Mouse (Mus musculus) MEL-GATA-1-ER (cell line): ENCODE measurements at regions not wholly inside any gene's neighbourhood (a gene's known extent, or its start where the extent isn't known, plus 50 kb on each side); places are given as distances from the start of the nearest gene placed in this dataset.
A peak's percentile ranks its signal among the peaks of the same experiment; 100 is the strongest.

Experiments
- DNase-seq: peaks from one replicate; pipeline ENCODE4 v3.0.0-alpha.2; 2012; ENCODE audit warnings: low read depth; ENCODE audit errors: extremely low read depth

DNA sequence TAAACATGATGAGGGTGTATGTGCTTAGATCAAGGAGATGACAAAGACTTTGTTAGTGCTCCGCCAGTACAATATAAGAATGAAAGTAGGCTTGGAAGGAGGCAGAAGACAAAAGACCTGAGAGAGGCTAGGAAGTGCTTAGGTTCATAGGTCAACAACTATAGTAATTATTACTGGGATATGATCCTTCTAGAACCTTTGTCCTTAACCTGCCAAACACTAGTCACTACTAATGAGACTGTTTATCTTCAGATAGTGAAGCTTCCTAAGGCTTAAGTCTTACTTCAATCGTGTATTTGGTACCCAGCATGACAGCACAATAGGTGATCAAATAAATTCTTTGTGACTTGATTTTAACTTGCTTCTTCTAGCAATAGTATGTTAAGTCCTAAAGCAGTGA lies 1344.5 kb downstream of the Gsdmc2 start:
- no peak for DNase-seq

DNA sequence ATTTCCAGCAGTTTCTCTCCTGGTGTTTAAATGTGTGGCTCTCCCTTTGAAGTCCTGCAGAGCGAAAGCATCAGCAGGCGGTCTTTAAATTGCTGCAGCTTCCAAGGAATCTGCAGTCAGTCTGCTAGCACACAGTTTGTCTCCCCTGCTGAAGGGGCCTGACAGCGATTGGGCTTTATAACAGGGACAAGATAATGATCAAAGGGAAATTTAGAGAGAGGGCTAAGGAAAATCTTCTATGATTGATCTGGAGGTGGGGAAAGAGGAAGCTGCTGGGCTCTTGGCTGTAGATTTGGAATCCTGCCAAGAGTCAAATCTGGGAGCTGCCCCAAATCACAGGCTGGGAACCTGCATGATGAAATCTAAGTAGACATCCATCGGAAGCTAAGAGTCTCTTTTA lies 1348.8 kb downstream of the Gsdmc2 start:
- peak; percentile 6 for DNase-seq

DNA sequence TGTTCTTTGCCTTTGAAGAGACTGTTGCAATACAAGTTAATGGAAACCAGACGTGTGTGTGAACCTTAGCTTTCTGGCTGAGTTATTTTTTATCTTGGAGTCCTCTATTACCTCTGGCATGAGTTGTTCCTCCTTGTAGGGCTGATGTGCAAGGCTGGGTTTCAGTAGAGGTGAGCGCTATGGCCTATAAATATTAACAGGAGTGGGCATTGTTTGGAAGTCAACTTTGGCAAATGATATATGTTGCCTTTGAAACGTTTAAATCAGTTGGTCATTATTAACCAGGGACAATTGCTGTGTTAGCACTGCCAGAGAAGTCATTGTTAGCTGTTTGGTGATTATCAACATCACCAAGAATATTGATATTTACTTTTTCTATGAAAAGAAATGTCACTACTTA lies 1352.6 kb downstream of the Gsdmc2 start:
- DNase-seq: no peak

DNA sequence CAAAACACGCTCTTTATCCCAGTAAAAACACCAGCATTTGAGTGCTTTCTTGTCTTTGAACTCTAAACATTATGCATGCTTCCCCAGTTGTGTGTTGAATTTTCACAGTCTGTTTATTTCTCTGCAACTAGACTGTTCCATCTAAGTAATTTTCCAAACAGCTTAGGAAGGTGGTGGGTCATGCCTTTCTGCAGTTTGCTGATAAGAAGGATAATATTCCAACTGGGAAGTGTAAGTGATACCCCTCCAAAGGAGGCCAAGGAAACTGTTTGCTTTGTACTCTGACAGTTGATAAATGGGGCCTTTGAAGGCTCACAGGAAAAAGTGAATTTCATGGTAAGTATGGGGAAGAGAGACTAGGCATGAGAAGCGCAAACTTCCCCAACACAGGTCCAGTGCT lies 1354.4 kb downstream of the Gsdmc2 start:
- DNase-seq: no peak

DNA sequence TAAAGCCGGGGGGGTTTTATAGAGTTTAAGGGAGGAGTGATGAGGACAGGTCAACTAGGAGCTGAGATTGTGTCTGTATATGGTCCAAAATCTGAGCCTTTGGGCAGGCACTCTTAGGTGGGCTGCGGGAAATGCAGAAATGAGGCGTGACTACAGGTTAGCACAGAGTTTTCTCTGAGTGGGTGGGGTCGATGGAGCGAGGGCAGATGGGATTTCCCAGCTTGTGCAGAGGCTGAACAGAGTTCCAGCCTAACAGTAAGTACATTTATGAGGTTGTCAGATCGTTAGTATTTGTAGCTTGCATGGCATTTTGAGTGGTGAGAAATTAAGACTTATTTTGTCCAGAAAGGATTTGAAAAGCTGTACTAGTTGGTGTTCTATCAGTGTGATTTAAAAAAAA lies 1358.4 kb downstream of the Gsdmc2 start:
- no peak for DNase-seq

DNA sequence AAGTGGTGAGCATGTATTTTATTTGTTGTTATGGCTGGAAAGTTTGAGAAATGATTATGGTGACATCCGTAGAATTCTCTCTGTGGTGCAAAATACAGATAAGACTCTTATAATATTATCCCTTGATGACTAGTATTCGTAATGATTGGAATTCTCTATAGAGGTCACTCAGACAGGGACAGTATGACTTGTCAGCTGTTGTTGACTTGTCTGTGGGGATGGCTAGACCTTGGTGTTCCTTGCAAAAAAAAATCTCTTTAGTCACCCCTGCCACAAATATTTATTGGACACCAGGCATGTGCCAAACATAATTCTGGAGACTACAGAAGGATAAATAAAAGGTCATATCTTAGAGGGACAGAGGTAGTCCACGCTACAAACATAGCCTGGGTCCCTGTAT lies 1360.6 kb downstream of the Gsdmc2 start:
- DNase-seq: no peak

DNA sequence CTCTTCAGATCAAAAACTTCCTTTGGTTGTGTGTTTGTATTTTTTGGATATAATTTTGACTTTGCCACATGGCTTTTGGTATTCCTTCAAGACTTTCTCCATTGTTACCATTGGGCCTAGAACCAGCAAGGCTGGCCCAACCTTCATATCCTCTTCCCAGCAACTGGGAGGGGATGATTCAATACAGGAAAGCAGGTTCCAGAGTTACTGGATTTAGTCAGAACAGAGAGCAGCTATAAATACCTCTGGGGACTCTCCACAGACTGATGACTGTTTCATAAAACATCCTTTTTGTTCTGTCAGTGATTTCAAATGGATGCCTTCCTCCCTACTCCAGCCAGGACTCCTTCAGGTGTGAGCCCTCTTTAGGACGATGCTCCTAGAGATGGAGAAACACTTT lies 1361.4 kb downstream of the Gsdmc2 start:
- DNase-seq: no peak

DNA sequence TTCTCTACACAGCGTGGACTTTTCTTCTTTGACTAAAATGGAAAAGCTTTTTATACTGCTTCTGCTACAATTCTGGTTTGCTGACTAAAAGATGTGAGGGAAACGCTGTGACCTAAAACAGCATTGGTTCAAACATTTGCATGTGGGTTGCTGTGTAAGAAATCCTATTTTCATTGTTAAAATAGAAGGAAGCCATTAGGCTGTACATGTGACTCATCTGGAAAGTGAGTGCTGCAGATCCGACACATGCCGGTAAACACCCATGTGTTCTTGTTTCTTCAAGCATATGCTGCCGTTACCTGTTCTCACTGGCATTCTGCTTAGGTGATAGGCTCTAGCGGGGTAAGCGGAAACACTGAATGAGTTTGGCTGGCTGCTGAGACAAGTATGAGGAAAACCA lies 1362.6 kb downstream of the Gsdmc2 start:
- no peak for DNase-seq

DNA sequence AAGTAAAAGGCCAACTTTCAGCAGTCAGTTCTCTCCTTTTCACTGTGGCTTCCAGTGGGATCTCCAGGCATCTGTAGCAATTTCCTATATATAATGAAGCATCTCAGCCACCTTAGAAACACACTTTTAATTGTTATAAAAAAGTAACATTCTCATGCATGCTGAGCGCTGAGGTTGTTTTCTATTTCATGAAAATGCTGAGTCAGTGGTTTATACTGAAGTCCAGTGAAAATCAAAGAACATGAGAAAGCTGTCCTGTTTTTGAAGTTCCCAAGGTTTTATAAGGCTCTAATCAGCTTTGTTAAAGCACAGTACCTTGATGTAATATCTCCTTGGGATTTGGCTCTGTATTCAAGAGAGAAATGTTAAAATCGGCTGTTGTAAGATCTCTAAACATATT lies 1367.2 kb downstream of the Gsdmc2 start:
- no peak for DNase-seq

DNA sequence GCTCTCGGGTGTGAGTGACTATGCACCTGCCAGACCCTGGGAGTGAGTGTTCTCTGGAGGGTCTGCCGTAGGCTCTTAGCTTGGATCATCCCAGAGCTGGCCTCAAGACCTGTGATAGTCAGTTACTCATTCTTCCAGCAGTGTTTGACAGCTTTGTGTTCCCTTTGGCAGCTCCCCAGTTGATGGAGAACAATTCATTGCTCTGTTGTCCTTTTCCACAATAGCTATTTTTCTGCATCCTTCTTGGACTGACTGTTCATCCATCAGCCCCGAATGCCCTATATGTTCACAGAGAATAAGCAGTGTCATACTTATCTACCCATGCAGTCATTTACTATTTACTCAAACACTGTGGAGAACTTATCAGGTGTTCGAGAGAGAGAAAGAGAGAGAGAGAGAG lies 1368.5 kb downstream of the Gsdmc2 start:
- no peak for DNase-seq

DNA sequence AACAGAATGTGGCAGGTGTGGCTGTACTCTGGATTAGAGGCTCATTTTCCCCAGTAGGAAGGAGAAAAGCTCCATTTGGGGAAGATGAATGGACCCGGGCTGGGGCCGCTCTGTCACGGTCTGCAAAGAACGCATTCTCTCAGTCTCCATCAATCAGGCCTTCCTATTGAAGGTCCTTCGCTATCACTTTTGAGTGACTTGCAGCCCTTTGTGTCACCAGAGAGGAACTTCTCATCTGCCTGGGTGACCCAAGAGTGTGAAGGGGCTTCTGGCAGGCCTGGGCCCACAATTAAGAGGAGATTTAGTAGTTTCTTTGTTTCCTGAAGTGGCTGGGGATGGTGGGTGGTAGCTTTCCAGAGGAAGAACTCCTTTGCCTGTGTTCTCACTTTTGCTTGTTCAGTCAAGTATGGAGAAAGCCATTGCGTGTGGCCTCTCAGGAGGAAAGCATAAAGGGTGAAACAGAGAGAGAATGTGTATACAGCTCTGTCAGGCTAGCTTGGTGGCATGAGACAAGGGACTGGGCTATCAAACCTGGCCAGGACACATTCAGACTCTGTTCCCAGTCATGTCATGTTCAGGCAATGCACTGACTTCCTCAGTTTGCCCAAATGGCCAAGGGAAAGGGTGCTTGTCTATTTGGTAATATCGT lies 1374.2 kb downstream of the Gsdmc2 start:
- DNase-seq: no peak

DNA sequence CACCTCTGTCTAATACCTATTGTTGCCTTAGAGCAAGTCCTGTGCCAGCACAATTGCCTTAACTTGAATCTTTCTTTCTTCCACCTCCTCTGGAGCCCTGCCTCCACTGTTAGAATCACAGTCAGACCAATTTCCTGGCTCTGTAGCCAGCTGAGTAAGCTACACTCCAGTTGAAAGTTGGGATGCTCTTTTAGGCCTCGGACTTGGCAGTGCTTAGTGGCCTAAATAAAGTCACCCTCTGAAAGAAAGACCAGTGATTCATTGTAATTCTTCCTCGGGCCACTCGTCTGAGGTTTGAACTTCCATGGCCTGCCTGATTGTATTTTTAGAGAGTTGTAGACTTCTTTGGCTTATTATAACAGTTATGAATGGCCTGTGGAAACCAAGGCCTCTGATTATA lies 1376.9 kb downstream of the Gsdmc2 start:
- DNase-seq: no peak

DNA sequence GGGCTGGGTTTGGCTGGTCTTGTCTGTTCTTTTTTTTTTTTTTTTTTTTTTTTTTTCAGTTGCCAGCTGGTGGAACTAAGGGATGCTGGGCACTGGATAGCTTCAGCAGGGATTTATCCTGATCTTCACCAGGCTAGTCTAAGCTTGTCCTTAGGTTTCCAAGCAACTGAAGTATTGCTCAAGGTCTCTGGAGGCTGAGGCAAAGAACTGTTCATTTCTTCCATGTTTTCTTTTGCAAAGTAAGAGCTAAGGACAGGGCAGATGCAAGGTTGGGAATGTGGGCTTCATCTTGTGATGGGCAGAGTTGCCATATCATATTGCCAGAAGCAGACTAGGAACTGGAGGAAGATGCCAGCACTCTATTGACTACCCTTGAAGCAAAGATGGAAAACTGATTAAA lies 1378.1 kb downstream of the Gsdmc2 start:
- no peak for DNase-seq

DNA sequence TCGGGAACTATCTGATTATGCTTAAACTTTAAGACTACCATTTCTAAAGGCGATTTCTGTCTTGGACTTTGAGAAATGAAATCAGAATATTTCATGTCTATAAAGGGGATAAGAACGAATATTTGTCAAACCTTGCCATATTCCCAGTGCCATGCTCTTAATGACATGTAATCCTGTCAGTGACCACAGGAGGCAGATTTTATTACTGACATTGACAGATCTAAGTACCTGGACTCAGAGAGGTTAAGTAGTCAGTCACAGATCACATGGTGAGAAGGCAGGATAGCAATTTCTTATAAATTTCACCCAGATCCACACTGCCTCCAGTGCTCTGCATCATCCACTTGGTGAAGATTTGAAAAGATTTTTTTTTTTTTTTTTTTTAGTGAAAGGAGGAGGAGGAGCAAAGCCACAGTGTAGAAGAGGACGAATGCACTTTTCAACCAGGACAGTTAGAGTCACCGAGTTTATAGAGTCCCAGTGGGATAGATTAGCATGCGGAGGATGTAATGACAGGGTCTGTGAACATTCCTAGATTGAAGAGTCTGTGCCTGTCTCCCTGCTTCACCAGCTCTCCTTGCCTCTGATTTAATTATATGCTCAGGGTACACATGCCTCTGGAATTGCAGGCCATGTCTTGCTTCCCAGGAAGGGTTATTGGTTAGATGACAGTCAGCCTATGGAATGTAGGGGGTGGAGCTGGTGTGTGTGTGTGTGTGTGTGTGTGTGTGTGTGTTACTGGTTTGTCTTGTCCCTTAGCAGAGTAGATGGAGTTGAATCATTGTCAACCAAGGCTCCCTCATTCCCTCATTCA lies 1379.7 kb downstream of the Gsdmc2 start:
- DNase-seq: no peak

DNA sequence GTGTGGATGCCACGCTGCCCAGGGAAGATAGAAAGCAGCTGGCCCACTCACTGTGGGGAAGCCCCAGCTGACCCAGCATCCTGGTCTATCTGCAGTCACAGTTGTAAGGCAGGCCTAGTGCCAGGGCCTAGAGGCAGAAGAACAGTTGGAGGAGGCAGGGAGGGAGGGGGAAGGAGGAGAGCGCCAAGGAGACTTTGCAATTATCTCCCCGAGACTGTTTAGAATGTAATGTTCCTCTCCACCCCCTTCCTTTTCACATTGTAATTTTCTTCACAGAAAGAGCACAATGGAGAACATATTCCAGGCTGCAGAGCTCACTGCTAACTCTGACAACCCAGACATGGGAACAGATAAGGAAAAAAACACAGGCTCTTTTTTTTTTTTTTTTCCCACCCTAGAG lies 1382.3 kb downstream of the Gsdmc2 start:
- no peak for DNase-seq

DNA sequence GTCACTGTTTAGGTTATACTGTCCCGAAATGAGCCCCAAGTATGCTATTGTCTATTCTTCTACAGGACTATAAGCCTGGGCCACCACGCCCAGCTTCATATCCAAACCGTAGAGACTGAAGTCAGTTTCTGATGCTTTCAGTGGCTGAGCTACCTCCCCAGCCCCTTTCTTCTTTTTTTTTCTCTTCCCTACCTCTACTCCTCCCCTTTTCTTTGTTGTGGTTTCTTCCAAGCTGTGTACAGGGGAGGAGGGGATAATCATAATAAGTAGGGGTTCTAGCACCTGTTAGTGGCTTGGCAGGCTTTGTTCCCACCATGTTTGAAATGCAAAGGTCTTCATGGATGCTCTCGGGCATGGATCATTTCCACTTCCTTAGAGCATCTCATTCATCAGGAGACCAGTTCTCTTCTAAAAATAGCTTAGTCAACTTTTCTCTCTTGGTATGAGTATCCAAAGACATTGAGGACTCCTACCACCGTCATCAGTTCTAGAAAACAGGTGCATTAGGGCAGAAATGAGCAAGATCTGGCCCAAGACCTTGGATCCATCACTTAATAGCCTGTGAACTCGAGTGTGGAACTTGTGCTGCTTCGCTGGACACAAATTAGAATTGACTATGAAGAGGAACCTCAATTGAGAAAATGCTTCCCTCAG lies 1383.5 kb downstream of the Gsdmc2 start:
- DNase-seq: no peak

DNA sequence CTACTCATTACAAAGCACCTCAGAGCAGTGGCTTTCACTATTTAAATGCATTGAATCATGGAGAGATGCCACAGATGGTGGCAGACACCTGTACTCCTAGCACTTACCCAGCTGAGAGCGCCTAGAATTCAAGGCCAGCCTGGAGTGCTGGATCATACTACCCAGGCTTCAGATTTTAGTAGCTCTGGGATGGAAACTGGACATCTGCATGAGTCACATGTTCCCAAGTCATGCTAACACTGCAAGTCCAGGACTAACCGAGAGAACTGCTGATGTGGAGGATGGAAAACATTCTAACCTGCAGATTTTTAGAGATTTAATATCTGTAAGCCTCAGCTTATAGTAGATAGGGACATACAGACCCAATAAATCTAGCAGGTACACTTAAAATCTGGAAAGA lies 1384.3 kb downstream of the Gsdmc2 start:
- no peak for DNase-seq

DNA sequence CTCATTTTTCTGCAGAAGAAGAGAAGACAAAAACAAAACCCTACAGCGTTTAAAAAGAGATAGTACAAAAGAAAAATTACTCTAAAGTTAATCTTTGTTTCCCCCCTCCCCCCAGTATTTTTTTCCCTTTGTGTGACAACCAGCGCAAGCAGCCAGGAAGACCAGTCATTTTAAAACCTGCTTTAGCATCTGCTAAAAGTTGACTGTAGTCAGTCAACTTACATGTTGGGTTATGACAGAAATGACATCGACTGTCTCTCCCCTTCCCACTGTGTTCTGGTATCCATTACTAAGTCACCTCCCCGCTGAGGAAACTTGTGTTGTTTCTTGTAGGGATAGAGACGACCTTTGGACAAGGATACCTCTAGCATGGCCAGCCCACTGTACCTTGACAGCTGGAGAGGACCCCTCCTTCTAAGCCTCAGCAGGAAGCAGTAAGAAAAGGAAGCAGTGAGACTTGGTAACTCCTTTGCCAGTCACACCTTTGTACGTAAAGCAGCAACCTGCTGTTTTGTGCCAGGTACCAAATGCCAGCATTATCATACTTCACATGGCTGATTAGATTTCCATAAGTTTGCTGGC lies 1384.9 kb downstream of the Gsdmc2 start:
- no peak for DNase-seq

DNA sequence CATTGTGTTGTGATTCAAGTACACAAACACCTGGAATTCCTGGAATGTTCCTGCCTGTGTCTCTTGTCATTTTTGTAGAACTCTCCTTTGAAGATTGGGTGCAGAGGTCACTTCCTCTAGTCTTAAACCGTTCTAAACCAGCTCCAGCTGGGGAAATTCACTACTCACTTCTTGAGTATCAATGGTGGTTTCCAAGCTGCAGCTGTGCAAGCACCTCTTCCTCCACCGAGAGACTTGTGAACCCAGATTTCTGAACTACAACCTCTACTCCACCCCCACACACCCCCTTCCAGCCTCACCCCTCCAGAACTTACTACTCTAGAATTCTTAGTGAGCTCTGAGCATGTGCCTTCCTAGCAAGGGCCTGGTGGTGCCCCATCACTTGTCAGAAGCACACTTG lies 1387.0 kb downstream of the Gsdmc2 start:
- DNase-seq: no peak

DNA sequence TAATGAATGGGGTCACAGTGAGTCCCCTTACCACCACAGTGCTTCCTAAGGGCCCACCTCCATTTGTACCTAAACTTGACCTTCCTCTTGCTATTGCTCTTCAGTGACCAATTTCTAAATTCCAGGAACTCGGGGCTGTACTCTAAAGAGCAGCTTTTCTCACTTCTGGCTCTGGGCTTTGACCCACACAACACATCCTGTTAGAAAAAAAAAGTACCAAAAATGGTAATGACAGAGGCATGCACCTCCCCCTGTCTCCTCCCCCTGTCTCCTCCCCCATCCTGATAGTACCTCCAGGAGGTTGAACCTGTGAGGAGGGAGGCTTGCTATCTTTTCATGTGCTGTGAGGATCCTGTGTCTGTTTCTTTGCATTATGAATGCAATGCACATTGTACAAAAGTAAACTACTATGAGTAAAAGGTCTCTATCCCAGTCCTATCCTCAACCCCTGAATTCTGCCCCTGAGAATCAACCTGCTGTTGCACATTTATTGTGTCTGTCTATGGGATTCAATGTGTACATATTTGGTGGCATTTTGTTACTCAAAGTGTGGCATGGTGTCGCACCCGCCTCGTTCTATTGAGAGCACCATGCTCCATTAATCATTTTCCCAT lies 1387.8 kb downstream of the Gsdmc2 start:
- no peak for DNase-seq

DNA sequence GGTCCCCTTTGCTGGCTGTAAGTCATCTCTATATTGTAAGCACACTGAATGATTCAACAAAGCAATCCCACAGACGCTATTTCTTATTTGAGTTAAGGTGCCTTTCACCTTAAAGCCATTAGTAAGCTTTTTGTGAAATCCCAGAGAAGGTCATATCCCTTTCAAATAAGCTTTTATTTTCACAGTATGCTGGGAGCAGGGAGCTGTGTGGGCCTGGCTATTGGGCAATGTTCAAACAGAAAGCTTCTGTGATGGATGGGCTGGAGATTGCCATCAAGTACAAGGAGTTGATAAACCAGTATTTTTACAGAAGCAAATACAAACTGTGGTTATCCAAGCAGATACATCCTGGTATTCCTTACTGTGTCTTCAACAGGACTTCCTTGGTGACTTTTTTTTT lies 1389.0 kb downstream of the Gsdmc2 start:
- DNase-seq: no peak

DNA sequence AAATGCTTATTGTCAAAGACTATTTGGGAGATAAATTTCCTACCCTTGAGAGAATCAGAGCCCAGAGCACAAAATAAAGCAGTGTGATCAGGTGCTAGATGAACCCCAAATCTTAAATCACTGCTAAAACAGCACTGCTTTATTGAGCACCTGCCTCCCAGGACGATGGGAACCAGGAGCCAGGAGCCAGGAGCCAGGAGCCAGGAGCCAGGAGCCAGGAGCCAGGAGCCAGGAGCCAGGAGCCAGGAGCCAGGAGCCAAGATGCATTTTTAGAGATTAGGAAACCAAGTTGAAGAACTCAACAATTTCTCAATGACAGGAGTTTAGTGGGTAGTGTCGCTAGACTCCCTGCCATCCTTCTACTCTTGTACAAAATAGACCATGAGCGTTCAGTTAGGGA lies 1396.9 kb downstream of the Gsdmc2 start:
- no peak for DNase-seq
